Mouse (Mus musculus) liver, embryonic 11.5 days (tissue): ENCODE measurements at regions not wholly inside any gene's neighbourhood (a gene's known extent, or its start where the extent isn't known, plus 50 kb on each side); places are given as distances from the start of the nearest gene placed in this dataset.

Source experiments
- ATAC-seq: fragments of 200-750 bp; cut with Nextera tagmentation; replicated peaks from 2 replicates; pipeline ENCODE4 v1.8.0; 2017; ENCODE audit warnings: moderate number of reproducible peaks, mild to moderate bottlenecking, moderate TSS enrichment, moderate library complexity; ENCODE audit not compliant: low FRiP score
- DNase-seq: peaks from one replicate; pipeline ENCODE4 v3.0.0-alpha.2; 2017; ENCODE audit warnings: low spot score
- H3K27ac ChIP-seq: fragments of 300-500 bp; sonication (generic); 2 replicates; pipeline ENCODE4 v1.5.1; 2014; ENCODE audit warnings: mild to moderate bottlenecking, low read depth, low read length, control low read depth
- H3K27me3 ChIP-seq: fragments of 300-500 bp; sonication (generic); replicated peaks from 2 replicates; pipeline ENCODE4 v1.6.1; 2014; ENCODE audit warnings: low read length, mixed read lengths; ENCODE audit not compliant: control insufficient read depth, insufficient read depth
- H3K36me3 ChIP-seq: fragments of 300-500 bp; sonication (generic); 2 replicates; pipeline ENCODE4 v1.6.1; 2014; ENCODE audit warnings: mild to moderate bottlenecking, low read length, moderate library complexity, mixed read lengths; ENCODE audit not compliant: control insufficient read depth, insufficient read depth
- H3K4me1 ChIP-seq: fragments of 300-500 bp; sonication (generic); replicated peaks from 2 replicates; pipeline ENCODE4 v1.6.1; 2014; ENCODE audit warnings: low read length, mixed read lengths; ENCODE audit not compliant: control insufficient read depth, insufficient read depth
- H3K4me2 ChIP-seq: fragments of 300-500 bp; sonication (generic); 2 replicates; pipeline ENCODE4 v1.6.1; 2014; ENCODE audit warnings: mild to moderate bottlenecking, control low read depth, moderate library complexity
- H3K4me3 ChIP-seq: fragments of 300-500 bp; sonication (generic); 2 replicates; pipeline ENCODE4 v1.5.1; 2014; ENCODE audit warnings: low read depth, low read length, control low read depth
- H3K9ac ChIP-seq: fragments of 300-500 bp; sonication (generic); 2 replicates; pipeline ENCODE4 v1.6.1; 2014; ENCODE audit warnings: low read depth, low read length, control low read depth
- H3K9me3 ChIP-seq: fragments of 300-500 bp; sonication (generic); 2 replicates; pipeline ENCODE4 v1.6.1; 2016; ENCODE audit warnings: low read length, inconsistent platforms, mixed read lengths; ENCODE audit not compliant: control insufficient read depth
- WGBS: fragments of 180-500 bp; shearing (Covaris S2); extraction: QIAGEN DNeasy Blood & Tissue Kit; methylation state at CpG from one replicate; pipeline ENCODE4 v1.1.7; 2014; 5-methylcytosine and 5-hydroxymethylcytosine counted together

DNA sequence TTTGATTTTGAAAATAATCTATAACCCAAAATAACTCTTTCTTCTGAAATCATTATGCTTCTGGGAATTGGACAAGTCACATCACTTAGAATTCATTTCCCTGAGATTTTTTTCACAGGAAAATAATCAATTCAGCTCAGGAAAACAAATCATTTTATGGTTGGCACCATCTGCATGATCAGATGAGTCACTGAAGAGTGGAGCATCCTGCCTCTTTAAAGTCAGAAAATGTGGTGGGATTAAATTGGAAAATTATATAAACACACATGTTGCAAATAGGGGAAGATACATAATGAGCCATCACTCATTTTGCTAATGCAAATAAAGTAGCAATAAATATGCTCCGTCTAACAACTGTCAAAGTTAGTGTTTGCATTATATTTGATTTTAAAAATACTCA lies 93.6 kb upstream of the Tmeff2 start:
- H3K27me3 ChIP-seq: no peaks in the 10 kb centered on the region
- ATAC-seq (no peak), DNase-seq (no peak)
- 71% methylated on average over 1 of the region's 1 CpGs for WGBS
- H3K4me3 ChIP-seq: no peak overlapping the region
- H3K9ac ChIP-seq: no peak overlapping the region
- no peaks in the 10 kb centered on the region for H3K9me3 ChIP-seq
- H3K27ac ChIP-seq: no peak overlapping the region
- H3K4me2 ChIP-seq: no peak overlapping the region
- H3K4me1 ChIP-seq: no peaks in the 10 kb centered on the region
- no peaks in the 10 kb centered on the region for H3K36me3 ChIP-seq

DNA sequence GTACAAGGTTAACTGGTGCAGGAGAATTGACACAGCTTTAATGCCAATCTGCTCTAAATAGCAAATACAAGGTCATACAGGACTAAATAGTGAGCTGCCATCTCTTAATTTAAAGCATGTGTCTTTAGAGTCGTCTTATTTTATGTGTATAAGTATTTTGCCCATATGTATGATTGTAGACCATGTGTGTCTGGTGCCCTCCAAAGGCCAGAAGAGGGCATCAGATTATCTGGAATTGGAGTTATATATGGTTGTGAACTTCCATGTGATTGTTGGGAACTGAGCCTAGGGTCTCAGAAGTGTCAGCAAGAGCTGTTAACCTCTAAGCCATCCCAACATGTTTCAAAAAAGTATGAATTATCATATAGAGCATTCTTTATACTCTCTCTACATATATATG lies 68.8 kb upstream of the Tmeff2 start:
- Histone ChIP-seq H3K4me2 (no peak overlapping the region), H3K9ac (no peak overlapping the region), H3K9me3 (no peaks in the 10 kb centered on the region), H3K4me1 (no peaks in the 10 kb centered on the region), H3K27ac (no peak overlapping the region), H3K4me3 (no peak overlapping the region), H3K36me3 (no peaks in the 10 kb centered on the region), H3K27me3 (no peaks in the 10 kb centered on the region)
- WGBS: 68% methylated on average over 1 of the region's 1 CpGs
- ATAC-seq: no peak
- DNase-seq: no peak

DNA sequence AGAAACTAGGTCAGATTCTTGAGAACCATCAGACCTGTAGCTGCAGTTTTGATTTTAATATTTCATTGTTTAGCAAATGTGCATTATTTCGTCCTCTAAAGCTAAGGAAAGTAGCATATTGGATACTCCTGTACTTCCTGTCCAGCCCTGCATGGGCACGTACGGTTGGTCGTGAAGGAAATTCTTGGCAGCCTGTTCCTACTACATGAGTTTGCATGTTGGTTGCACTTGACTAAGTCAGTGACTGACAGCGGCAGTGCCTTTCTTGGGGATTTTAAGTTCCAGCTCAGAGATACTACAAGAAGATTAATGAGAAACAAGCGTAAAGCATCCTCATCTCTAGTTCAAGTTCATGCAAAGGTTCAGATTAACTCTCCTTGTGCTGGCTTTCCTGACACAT lies 64.3 kb upstream of the Tmeff2 start:
- H3K9me3 ChIP-seq: no peaks in the 10 kb centered on the region
- no peak overlapping the region for H3K9ac ChIP-seq
- WGBS: 80% methylated on average over 6 of the region's 6 CpGs
- no peak overlapping the region for H3K4me3 ChIP-seq
- H3K27ac ChIP-seq: no peak overlapping the region
- H3K4me2 ChIP-seq: no peak overlapping the region
- no peaks in the 10 kb centered on the region for H3K27me3 ChIP-seq
- no peaks in the 10 kb centered on the region for H3K36me3 ChIP-seq
- DNase-seq (no peak), ATAC-seq (no peak)
- no peaks in the 10 kb centered on the region for H3K4me1 ChIP-seq

DNA sequence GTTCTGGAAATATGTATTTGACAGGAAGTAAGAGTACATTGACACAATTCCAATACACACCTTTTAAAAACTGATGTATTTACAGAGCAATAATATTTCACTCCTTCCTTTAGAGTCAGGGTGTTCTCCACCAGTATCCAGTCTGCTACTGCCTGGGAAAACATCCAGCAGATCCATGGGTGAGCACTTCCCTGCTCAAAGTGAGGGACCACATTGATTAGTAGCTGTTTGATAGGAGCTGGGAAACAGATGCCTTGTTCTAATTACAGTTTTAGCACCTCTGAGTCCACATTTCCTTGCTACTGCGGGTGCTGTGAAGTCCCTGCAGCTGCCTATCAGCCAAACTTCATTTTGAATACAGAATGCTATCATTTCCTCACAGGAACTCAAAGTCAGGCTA lies 53.3 kb upstream of the Tmeff2 start:
- no peak overlapping the region for H3K9ac ChIP-seq
- H3K27me3 ChIP-seq: no peaks in the 10 kb centered on the region
- H3K4me3 ChIP-seq: no peak overlapping the region
- no peak overlapping the region for H3K4me2 ChIP-seq
- H3K4me1 ChIP-seq: no peaks in the 10 kb centered on the region
- no peaks in the 10 kb centered on the region for H3K36me3 ChIP-seq
- ATAC-seq (no peak), DNase-seq (no peak)
- H3K27ac ChIP-seq: no peak overlapping the region
- H3K9me3 ChIP-seq: no peaks in the 10 kb centered on the region
- 52% methylated on average over 1 of the region's 1 CpGs for WGBS
